Mouse (Mus musculus) cerebellum, postnatal 36 days (tissue): ENCODE measurements around the gene Polr3h.

Source experiments
- DNase-seq, 2 experiments: peaks; one replicate each; pipeline ENCODE4 v3.0.0; 2021 to 2022; ENCODE audit warnings: mixed read lengths in 2 of 2

Gene Polr3h

DNA sequence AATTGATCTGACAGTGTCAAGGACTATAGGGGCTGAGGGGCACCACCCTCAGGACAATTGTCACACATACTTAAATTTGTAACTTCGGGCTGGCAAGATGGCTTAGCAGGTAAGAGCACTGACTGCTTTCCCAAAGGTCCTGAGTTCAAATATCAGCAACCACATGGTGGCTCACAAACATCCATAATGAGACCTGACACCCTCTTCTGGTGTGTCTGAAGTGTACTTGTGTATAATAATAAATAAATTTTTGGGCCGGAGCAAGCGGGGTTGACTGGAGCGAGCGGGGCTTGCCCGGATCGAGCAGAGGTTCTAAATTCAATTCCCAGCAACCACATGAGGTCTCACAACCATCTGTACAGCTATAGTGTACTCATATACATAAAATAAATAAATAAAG lies 85.7 kb downstream of the Polr3h start:
- no peak for DNase-seq

DNA sequence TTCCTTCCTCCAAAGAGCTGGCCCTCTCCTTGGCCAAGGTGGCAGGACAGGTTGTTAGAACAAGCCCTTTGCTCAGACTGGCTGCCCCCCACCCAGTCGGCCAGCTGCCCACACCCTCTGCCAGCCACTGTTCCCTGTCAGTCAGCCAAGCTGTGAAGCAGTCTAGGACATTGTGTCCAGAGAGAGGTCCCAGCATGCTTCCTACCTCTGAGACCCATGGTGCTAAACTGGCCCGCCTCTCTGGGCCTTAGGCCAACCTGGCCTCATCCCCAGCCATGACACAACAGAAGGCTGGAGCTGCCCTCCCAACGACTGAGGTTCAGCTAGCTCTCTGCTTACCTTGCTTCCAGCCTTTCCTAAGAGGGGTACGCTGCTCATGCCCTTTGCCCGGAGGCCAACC lies 86.4 kb downstream of the Polr3h start:
- peak; percentile 95 to 99 for DNase-seq

DNA sequence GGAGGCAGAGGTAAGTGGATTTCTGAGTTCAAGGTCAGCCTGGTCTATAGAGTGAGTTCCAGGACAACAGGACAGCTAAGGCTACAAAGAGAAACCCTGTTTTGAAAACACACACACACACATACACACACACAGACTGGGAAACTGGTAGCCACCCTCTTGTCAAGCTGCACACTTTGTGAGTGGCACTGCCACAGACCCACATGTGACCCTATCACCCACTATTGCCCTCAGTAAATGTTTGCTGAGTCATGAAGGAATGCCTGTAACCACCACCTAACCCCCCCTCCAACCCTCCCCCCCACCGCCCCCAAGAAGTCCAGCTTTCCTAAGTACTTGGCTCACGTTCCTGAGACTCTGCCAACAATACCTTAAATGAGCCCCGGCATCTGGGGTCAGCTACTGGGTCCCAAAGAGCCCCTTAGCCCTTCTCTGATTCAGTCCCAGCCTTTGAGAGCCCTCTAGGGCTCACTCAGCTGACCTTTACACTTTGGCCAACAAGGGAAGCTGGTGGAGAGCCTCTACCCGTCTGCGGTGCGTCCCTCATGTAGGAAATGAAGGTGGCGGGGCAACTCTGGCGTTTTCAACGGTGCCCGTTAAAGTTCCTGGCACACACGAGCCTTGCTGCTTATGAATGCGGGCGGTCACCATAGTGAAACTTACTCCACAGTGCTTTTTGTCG lies 87.3 kb downstream of the Polr3h start:
- no peak for DNase-seq
